In the genomic region with DNA sequence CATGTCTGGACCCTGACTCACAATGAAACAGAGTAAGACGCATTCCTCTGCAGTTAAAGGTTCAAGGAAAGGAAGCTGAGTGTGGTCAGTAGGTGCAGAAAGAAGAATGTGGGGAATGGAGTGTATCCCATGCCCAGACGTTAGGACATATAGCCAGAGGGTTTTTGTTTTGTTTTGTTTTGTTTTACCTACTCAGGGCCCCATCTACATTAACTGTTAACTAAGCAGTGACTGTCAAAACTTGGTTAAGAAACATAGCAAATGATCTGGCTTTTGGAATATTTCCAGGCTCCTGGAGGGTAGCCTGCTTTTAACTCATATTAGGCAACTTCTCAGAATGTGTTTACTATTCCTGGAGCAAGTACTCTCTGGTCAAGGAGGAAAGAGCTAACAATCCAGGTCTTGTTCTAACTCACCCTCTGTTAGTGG, we compare ENCODE assay signal across 13 mouse cellular contexts. TPM values are rescaled to one million over a fixed set of nuclear protein-coding genes. Genes with fewer than 3 reads are reported as not detected.
A peak's percentile ranks its signal among the peaks of the same experiment; 100 is the strongest.
DNase-seq lines count a peak whose midpoint lies in the region; ATAC-seq and TF ChIP-seq lines count a peak whose summit lies in the region.
"Had no signal": no experiment of that assay in that cellular context is flagged by ENCODE, and none has a peak within 500 bp of the region (broad histone marks: within the 10 kb centered on the region; RNA-seq: fewer than 3 reads in every experiment).

No protein-coding gene starts in this region.

- POLR2A ChIA-PET in Patski (lab: Charles Lee), result interaction anchor here (0.6 kb wide), 1 partner anchor 687 kb away, joined by 3 read pairs; no protein-coding TSS in a partner anchor

- H3K27ac ChIP-seq in layer of hippocampus, adult 2 months, result peak overlapping the region; percentile 24; the same call in 1 of the 2 replicates
- H3K27ac ChIP-seq: gastrocnemius, adult 2 months; heart, embryonic 10.5 days; hindbrain, embryonic 10.5 days; neural tube, embryonic 13.5 days had no signal

- ATAC-seq in Patski, result peak; percentile 95
- no peak for ATAC-seq in inflammation-experienced regulatory T-cells, adult 6 months
- ATAC-seq: midbrain, embryonic 16.5 days had no signal

- DNase-seq in layer of hippocampus, adult 2 months (ENCODE audit: low spot score in 2 of 2), result no peak
- no peak for DNase-seq in layer of hippocampus, adult 9-10 months (ENCODE audit: low spot score)
- DNase-seq in Patski (ENCODE audit: low read depth, low spot score), result peak; percentile 95
- peak; percentile 83 for DNase-seq in gonadal fat pad, adult 2 months (ENCODE audit: low read depth)
- peak; percentile 7 for DNase-seq in lung, postnatal 14 days
- DNase-seq in embryo, embryonic 11 days, result no peak
- DNase-seq: gastrocnemius, adult 2 months had no signal

- CTCF ChIA-PET in Patski (lab: Charles Lee), result interaction anchor here (0.8 to 1.4 kb wide), 3 partner anchors 9 to 394 kb away, joined by 3 to 4 read pairs (median 3); partner anchors contain the start of gene Ggact

- in situ Hi-C loops in Patski (cut with MboI; ENCODE audit: low pct_unique_long_range_greater_than_20kb), result no loop called here

- H3K27me3 ChIP-seq in Patski, result no peaks in the 10 kb centered on the region
- H3K27me3 ChIP-seq: neural tube, embryonic 13.5 days had no signal

- no peak overlapping the region for H3K4me3 ChIP-seq in layer of hippocampus, adult 2 months
- H3K4me3 ChIP-seq: erythroblast, embryonic 14.5 days; gastrocnemius, adult 2 months; heart, embryonic 10.5 days; hindbrain, embryonic 10.5 days; neural tube, embryonic 13.5 days had no signal

- no peak for TF ChIP-seq CTCF in layer of hippocampus, adult 2 months (conservative IDR thresholded peaks at IDR 0.05)
- TF ChIP-seq CTCF in Patski (IDR thresholded peaks at IDR 0.05), result no peak

RNA-seq across cellular contexts. Expression of gene Ggact, which starts 9.6 kb away (rescaled TPM):
- total RNA-seq in layer of hippocampus, adult 2 months (2021), result 10 to 100 TPM; 32.1 to 34.3 TPM
- polyA plus RNA-seq in Patski (2021), result 48.5 TPM
- polyA plus RNA-seq in gonadal fat pad, adult 2 months (2012; rRNA removed), result 45.9 and 50.4 TPM in 2 replicates
- 10 to 100 TPM; 16.8 to 36.1 (median 27.9) TPM for polyA plus RNA-seq in inflammation-experienced regulatory T-cells, adult 6 months (2017; shearing (Covaris generic))

Comparison
In these comparisons a context has a peak if more than half of its experiments do, and no peak if none do; other contexts are left out.
1. DNase-seq: peak in Patski (single experiment), gonadal fat pad, adult 2 months (single experiment) and lung, postnatal 14 days (single experiment); none in layer of hippocampus, adult 2 months (0 of 2), layer of hippocampus, adult 9-10 months (single experiment) and embryo, embryonic 11 days (single experiment).